Mouse (Mus musculus) liver, embryonic 14.5 days (tissue): ENCODE measurements around the gene Exoc4.

Experiments
- CTCF ChIP-seq: IDR thresholded peaks from 2 replicates; pipeline ENCODE4 v1.5.1; 2016; ENCODE audit warnings: antibody characterized with exemption, low read depth, control low read depth
- EP300 ChIP-seq: IDR thresholded peaks from 2 replicates; pipeline ENCODE4 v1.6.1; 2016; ENCODE audit warnings: antibody characterized with exemption, low read depth

- TF ChIP-seq CTCF (no peak), EP300 (no peak)
Measured at GRCm38 (mm10) chr6:33551934-33552333, 303.0 kb downstream of the Exoc4 start.
